Mouse (Mus musculus) heart, adult 2 months (tissue): ENCODE data around the gene Hpn.

ENCODE experiments used
- CTCF ChIP-seq: fragments of 200-600 bp; IDR thresholded peaks from 2 replicates; pipeline ENCODE4 v1.8.1; 2022; ENCODE audit warnings: antibody characterized with exemption, mild to moderate bottlenecking, moderate library complexity
- EP300 ChIP-seq: fragments of 200-500 bp; IDR thresholded peaks from 2 replicates; pipeline ENCODE4 v1.6.1; 2011; ENCODE audit warnings: low read depth, low read length, control low read depth; ENCODE audit not compliant: insufficient read depth
- POLR2A ChIP-seq: fragments of 200-500 bp; IDR thresholded peaks from 2 replicates; pipeline ENCODE4 v1.6.1; 2011; ENCODE audit warnings: mild to moderate bottlenecking, low read depth, low read length, control low read depth; ENCODE audit not compliant: insufficient read depth

DNA sequence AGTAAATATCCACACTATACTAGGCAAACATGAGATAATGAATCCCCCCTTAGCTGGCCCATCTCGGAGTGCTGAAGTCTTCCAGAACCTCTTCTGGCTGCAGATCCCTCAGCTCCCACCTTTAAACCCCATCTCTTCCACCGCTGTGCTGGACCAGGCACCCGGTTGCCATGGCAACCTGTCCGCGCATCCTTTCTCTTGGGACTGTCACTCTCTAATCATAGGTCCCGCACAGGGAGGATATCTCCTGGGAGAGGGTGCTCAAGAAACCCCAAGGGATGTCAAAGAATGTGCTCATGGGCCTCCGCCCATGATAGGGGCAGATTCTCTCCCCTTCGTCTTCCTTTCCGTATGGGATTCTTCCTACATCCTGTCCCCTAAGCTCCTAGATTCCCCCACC is 64.2 kb downstream of the Hpn start:
- no peak for TF ChIP-seq EP300
- no peak for TF ChIP-seq CTCF
- no peak for TF ChIP-seq POLR2A
